Mouse (Mus musculus) frontal cortex, postnatal 36 days (tissue): ENCODE measurements around the gene Zfp955a.
"Not testable (repeated sequence)": the region's sequence is repeated elsewhere in the genome, so short reads cannot be mapped to it uniquely, and the experiment has no call there.

Experiments used
- DNase-seq, 2 experiments: peaks; one replicate each; pipeline ENCODE4 v3.0.0; 2022; ENCODE audit warnings: low spot score in 2 of 2

Gene Zfp955a

DNA sequence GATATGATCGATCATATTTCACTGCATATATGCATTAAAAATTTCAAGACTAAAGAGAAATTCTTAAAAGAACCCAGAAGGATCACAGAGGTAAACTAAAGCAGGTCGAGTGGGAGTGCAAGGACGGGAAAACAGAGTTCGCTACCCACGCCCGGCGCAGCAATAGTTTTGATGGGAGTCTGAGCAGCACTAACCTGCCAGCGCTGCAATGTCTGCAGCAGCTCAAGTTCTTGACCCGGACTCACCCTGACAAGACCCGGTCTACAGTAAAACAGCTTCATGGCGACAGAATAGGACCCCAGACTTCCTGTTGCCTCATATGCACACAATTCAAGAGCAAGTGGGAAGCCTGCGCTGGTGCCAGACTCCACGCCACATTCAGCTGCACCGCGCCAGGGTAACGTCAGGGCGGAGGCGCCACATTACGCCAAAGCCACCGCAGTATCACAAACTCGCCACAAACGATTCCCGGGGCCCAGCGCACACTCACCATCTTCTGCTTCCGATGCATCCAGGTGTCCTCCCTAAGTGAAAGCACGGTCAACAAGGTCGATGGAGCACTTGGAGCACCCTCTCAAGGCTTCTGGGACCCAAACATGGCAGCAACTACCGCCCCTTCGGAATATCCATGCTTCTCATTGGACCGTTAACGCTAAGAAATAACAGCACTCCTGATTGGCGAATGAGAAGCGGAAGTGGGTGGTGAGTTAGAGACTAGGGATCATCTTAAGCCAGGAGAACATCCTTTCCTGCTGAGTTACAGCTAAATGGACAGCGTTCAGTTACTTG is at the start of gene Zfp955a:
Gene Zfp955a (minus strand): TSS at position 616 of the 789 bp plus-strand sequence.
- DNase-seq = not testable (repeated sequence)

DNA sequence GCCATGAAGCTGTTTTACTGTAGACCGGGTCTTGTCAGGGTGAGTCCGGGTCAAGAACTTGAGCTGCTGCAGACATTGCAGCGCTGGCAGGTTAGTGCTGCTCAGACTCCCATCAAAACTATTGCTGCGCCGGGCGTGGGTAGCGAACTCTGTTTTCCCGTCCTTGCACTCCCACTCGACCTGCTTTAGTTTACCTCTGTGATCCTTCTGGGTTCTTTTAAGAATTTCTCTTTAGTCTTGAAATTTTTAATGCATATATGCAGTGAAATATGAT is 34.9 kb upstream of the Zfp955a start:
- DNase-seq = not testable (repeated sequence)

DNA sequence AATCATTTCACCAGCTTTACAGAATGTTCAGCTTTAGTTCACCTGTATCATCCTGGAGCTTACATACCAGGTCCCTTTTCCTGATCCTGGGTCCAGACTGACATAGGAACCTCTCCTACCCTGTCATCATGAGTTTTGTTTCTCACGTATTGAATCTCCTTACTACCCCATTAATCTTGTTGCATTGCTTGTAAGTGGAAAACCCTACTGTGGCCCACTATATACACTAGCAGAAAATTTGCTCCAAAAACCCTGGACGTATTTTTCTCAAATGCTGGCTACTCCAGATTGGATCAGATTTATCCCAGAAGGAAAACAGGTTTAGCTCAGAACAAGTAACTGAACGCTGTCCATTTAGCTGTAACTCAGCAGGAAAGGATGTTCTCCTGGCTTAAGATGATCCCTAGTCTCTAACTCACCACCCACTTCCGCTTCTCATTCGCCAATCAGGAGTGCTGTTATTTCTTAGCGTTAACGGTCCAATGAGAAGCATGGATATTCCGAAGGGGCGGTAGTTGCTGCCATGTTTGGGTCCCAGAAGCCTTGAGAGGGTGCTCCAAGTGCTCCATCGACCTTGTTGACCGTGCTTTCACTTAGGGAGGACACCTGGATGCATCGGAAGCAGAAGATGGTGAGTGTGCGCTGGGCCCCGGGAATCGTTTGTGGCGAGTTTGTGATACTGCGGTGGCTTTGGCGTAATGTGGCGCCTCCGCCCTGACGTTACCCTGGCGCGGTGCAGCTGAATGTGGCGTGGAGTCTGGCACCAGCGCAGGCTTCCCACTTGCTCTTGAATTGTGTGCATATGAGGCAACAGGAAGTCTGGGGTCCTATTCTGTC is 34.3 kb upstream of the Zfp955a start, which contains the start of gene Zfp955b:
Gene Zfp955b (plus strand): TSS at position 506 of the 837 bp plus-strand sequence.
- DNase-seq = not testable (repeated sequence)

DNA sequence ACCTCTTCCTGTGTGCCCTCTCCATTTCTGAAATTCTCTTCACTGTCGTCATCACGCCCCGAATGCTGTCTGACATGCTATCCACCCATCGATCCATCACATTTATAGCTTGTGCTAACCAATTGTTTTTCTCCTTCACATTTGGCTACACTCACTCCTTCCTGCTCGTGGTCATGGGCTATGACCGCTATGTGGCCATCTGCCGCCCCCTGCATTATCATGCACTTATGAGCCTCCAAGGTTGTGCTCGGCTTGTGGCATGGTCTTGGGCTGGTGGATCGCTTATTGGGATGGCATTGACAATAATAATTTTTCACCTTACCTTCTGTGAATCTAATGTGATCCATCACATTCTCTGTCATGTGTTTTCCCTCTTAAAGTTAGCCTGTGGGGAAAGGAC is 14.0 kb upstream of the Zfp955a start:
- DNase-seq = no peak

DNA sequence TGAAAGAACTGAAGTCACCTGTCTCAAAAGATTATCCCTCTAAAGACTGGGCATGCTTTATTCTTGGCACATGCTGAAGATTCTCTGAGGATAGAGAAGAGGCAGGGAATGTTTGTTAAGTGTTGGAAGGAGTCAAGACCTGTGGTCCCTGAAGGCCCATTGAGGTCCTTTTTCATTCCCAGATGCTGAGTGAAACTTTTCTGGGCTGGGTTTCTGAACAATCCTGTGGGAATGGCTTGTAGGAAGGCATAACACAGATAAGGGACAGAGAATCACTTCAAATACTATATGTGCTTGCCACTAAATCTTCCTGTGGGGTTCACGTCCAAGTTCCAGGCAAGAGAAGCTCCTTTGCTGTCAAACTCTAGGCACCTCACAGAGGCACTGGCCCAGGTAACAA is 9.4 kb upstream of the Zfp955a start, which contains the start of gene Olfr63:
Gene Olfr63 (plus strand): TSS at position 301 of the 400 bp plus-strand sequence.
- DNase-seq = no peak

DNA sequence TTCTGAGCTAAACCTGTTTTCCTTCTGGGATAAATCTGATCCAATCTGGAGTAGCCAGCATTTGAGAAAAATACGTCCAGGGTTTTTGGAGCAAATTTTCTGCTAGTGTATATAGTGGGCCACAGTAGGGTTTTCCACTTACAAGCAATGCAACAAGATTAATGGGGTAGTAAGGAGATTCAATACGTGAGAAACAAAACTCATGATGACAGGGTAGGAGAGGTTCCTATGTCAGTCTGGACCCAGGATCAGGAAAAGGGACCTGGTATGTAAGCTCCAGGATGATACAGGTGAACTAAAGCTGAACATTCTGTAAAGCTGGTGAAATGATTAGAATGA is 343 bp upstream of the Zfp955a start:
- not testable (repeated sequence) for DNase-seq

DNA sequence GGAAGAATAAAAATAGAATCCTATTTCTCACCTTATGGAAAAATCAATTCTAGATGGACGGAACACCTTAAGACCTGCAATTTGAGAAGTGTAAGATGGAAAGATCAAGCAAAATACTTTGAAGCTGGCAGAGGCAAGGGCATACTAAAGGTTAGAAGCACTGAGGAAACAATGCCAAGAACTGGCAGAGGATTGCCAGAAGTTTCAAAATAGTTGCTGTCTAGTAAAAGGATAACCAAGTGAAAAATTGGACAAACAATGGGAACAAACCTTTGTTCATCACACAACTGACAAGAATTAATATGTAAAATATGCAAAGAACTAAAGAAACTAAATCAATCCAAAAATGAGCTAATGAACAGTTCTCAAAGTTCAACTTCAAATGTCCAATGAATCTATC is 18.3 kb downstream of the Zfp955a start:
- DNase-seq = not testable (repeated sequence)

DNA sequence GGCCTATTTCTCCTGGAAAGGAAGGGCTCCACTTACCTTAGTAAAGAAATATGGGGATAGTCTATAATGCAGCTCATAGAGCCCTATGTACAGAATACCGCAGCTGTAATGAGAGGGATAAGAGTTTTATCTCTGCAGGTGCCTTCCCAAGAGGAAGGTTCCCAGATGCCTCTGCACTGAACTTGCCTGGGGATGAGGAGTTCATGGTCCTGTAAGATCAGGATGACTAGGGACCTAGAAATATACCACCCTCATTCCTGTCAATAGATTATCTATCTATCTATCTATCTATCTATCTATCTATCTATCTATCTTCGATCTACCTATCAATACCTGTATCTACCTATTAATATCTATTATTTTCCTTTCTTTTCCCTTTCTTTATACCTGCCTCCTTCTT is 33.4 kb downstream of the Zfp955a start, which contains the start of gene Olfr1564:
Gene Olfr1564 (minus strand): TSS at position 101 of the 400 bp plus-strand sequence.
- DNase-seq = no peak

DNA sequence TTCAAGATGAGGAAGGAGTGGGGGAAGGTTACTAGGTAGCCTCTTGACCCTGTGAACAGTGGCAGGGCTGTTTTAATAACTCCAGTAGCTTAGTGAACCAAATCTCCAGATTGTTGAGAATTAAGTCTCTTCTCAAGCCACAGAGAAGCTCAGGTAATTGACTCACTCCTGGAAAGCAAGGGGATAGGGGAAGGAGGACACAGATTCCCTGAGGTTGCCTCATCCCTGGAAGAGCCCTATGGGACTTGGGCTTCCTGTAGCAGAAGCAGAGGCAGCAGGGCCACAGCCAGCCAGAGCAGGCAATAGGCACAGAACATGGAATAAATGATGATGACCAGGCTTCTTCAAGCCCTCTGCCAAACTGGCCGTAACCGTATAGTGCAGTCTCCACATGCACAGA is 63.9 kb downstream of the Zfp955a start, which contains the start of gene Olfr239:
Gene Olfr239 (plus strand): TSS at position 301 of the 400 bp plus-strand sequence.
- DNase-seq = not testable (repeated sequence)
